Mouse (Mus musculus): ENCODE data around the gene Gpr89.

Gpr89 gene

GRCm38 (mm10) chr3:96820116-96820915 lies 84.8 kb downstream of the Gpr89 start:
- DNase-seq = no peak
